Mouse (Mus musculus) midbrain, embryonic 11.5 days (tissue): ENCODE data around the gene Zfp648. TPM values are rescaled to one million over a fixed set of nuclear protein-coding genes. Genes with fewer than 3 reads are reported as not detected.

Experiments
- ATAC-seq: fragments of 200-750 bp; cut with Nextera tagmentation; 2 replicates; pipeline ENCODE4 v1.8.0; 2017; ENCODE audit warnings: moderate TSS enrichment, moderate library complexity; ENCODE audit not compliant: low FRiP score
- DNase-seq: peaks from one replicate; pipeline ENCODE4 v3.0.0; 2015; ENCODE audit warnings: low spot score; ENCODE audit errors: missing footprints
- H3K27ac ChIP-seq: fragments of 300-500 bp; sonication (generic); 2 replicates; pipeline ENCODE4 v1.5.1; 2014; ENCODE audit warnings: low read depth, low read length
- H3K27me3 ChIP-seq: fragments of 300-500 bp; sonication (generic); 2 replicates; pipeline ENCODE4 v1.6.1; 2014; ENCODE audit warnings: mild to moderate bottlenecking, low read length, moderate library complexity, mixed read lengths; ENCODE audit not compliant: control insufficient read depth, insufficient read depth
- H3K36me3 ChIP-seq: fragments of 300-500 bp; sonication (generic); 2 replicates; pipeline ENCODE4 v1.6.1; 2014; ENCODE audit warnings: mild to moderate bottlenecking, low read length, moderate library complexity, mixed read lengths; ENCODE audit not compliant: control insufficient read depth, insufficient read depth
- H3K4me1 ChIP-seq: fragments of 300-500 bp; sonication (generic); 2 replicates; pipeline ENCODE4 v1.6.1; 2014; ENCODE audit warnings: low read length; ENCODE audit not compliant: control insufficient read depth, insufficient read depth
- H3K4me2 ChIP-seq: fragments of 300-500 bp; sonication (generic); 2 replicates; pipeline ENCODE4 v1.6.1; 2014; ENCODE audit warnings: mild to moderate bottlenecking, moderate library complexity
- H3K4me3 ChIP-seq: fragments of 300-500 bp; sonication (generic); 2 replicates; pipeline ENCODE4 v1.5.1; 2014; ENCODE audit warnings: low read depth, low read length
- H3K9ac ChIP-seq: fragments of 300-500 bp; sonication (generic); 2 replicates; pipeline ENCODE4 v1.6.1; 2014; ENCODE audit warnings: low read length
- H3K9me3 ChIP-seq: fragments of 300-500 bp; sonication (generic); 2 replicates; pipeline ENCODE4 v1.6.1; 2016; ENCODE audit warnings: low read length; ENCODE audit not compliant: control insufficient read depth
- WGBS: fragments of 180-500 bp; shearing (Covaris S2); extraction: QIAGEN DNeasy Blood & Tissue Kit; methylation state at CpG from one replicate; pipeline ENCODE4 v1.1.7; 2014; 5-methylcytosine and 5-hydroxymethylcytosine counted together
- polyA plus RNA-seq: library from polyadenylated mRNA; unstranded; fragments of >200 nt; fragmentation: Nextera tagmentation; extraction: Ambion mirVana; gene quantifications from 2 replicates; pipeline ENCODE4 v1.2.1, GENCODE M21; 2014

The Zfp648 gene
- polyA plus RNA-seq, 1 experiment from 2014 or later = not detected

DNA sequence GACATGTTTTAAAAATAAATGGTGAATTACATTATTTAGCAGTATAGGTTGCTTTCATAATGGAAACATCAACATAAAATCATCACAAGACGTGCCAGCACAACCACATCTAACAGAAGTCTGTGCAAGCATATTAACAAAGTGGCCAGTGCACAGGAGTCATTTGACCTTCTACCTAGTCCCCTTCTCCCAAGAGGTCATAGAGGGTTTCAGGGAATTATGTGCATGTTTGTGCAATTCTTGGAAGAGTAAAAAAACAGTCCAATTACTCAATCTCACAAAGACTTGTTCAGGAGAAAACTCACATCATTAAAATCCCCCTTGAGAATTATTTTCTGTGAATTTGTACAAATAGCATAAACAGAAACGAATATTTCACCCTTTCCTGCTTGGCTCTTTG is 50.2 kb downstream of the Zfp648 start:
- no peak overlapping the region for H3K27ac ChIP-seq
- H3K9me3 ChIP-seq = no peaks in the 10 kb centered on the region
- no peak overlapping the region for H3K4me2 ChIP-seq
- H3K36me3 ChIP-seq = no peaks in the 10 kb centered on the region
- DNase-seq = no peak
- no peaks in the 10 kb centered on the region for H3K4me1 ChIP-seq
- no peak overlapping the region for H3K4me3 ChIP-seq
- H3K27me3 ChIP-seq = no peaks in the 10 kb centered on the region
- no peak overlapping the region for H3K9ac ChIP-seq
- no peak for ATAC-seq
- WGBS = 81% methylated on average over 2 of the region's 2 CpGs

DNA sequence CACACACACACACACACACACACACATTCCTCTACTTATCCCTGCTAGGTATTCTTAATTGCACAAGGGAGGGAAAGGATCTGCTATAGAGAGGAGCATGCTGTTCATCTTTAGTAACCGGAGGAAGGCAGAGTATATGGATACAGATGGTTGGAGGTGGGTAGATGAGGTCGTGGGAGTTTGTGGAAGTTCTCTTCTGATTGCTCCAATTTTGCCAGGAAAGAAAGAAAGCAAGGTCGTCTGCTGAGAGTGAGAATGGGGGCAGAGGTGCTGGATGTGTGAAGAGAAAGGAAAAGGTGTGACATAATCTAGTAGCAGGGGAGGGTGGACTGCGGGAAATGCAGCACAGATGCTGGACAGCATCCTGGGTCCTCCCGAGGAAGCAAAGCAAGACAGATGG is 51.8 kb downstream of the Zfp648 start:
- H3K4me2 ChIP-seq = no peak overlapping the region
- H3K27ac ChIP-seq = no peak overlapping the region
- WGBS = 75% methylated on average over 5 of the region's 5 CpGs
- no peaks in the 10 kb centered on the region for H3K9me3 ChIP-seq
- no peaks in the 10 kb centered on the region for H3K4me1 ChIP-seq
- ATAC-seq (no peak), DNase-seq (no peak)
- no peaks in the 10 kb centered on the region for H3K36me3 ChIP-seq
- H3K9ac ChIP-seq = no peak overlapping the region
- no peak overlapping the region for H3K4me3 ChIP-seq
- no peaks in the 10 kb centered on the region for H3K27me3 ChIP-seq
